Mouse (Mus musculus) central nervous system, embryonic 18 days (tissue): ENCODE data around the gene Tomm34. TPM values are rescaled to one million over a fixed set of nuclear protein-coding genes. Genes with fewer than 3 reads are reported as not detected.

Source experiments
- polyA plus RNA-seq: library from polyadenylated mRNA; depleted of rRNA; stranded (reverse); fragments of >200 nt; gene quantifications from 2 replicates; pipeline ENCODE4 v1.2.3, GENCODE M21; 2012; rRNA removed

Tomm34 gene
- polyA plus RNA-seq = 33.9 and 38.4 TPM in 2 replicates

GRCm38 (mm10) chr2:164070765-164071436 is at the start of gene Tomm34:
Gene Tomm34 (minus strand): TSS chr2:164071169.

DNA sequence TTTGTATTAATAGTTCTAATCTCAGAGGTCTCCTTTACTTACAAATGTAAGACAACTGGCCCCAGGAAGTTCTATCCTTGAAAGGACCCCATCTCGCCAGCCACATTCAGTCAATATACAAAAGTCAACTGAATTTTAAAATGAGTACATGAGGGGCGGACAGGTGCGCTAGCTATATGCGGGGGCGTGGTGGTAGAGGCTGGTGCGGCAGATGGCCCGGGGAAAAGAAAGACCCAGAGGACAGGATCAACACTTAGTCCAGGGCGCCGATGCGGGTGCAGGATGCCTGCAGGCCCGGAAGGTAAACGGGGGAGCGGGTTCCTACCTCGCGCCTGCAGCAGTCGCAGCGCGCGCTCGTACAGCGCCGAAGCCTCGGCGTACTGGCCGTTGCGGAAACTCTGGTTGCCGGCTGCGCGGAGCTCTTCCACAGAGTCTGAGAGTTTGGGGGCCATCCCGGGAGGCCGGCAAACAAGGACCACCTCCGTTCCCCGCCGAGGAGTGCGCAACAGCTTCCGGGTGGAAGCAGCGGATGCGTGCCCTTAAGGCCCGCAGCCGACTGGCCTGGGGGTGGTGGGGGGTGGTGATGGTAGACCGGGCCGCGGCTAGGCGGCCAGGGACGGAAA is 716 bp downstream of the Tomm34 start, which contains the start of gene Stk4:
TSS of gene Stk4 (plus strand) at position 181 of the 623 bp plus-strand sequence.

GRCm38 (mm10) chr2:164025150-164025549 is 45.8 kb downstream of the Tomm34 start, which contains the start of gene Pabpc1l:
Gene Pabpc1l (plus strand): TSS chr2:164025450.

Other genes starting within 250 kb of the Tomm34 start
- 0.12 TPM in 1 of 2 replicates, not detected in the other for gene Kcnk15, start 217.5 kb downstream of the Tomm34 start, polyA plus RNA-seq
- 12.1 and 13.0 TPM in 2 replicates for gene Rims4, start 152.5 kb downstream of the Tomm34 start, polyA plus RNA-seq
- gene Ywhab, start 76.2 kb downstream of the Tomm34 start, polyA plus RNA-seq = 231 and 246 TPM in 2 replicates
- 2.7 and 4.1 TPM in 2 replicates for gene Pabpc1l, start 45.7 kb downstream of the Tomm34 start, polyA plus RNA-seq
- gene Stk4, start 847 bp downstream of the Tomm34 start, polyA plus RNA-seq = 20.1 and 20.6 TPM in 2 replicates
- 3.9 and 4.0 TPM in 2 replicates for gene Kcns1, start 99.9 kb upstream of the Tomm34 start, polyA plus RNA-seq
- gene Wfdc5, start 111.6 kb upstream of the Tomm34 start, polyA plus RNA-seq = not detected in 2 replicates
- gene Wfdc12, start 119.4 kb upstream of the Tomm34 start, polyA plus RNA-seq = not detected in 2 replicates
- gene Wfdc15a, start 129.0 kb upstream of the Tomm34 start, polyA plus RNA-seq = not detected in 2 replicates
- not detected in 2 replicates for gene Wfdc15b, start 150.5 kb upstream of the Tomm34 start, polyA plus RNA-seq
- gene Svs2, start 167.3 kb upstream of the Tomm34 start, polyA plus RNA-seq = not detected in 2 replicates
- gene Svs3b, start 185.5 kb upstream of the Tomm34 start, polyA plus RNA-seq = not detected in 2 replicates
- not detected in 2 replicates for gene Svs4, start 207.3 kb upstream of the Tomm34 start, polyA plus RNA-seq
- not detected in 2 replicates for gene Svs3a, start 218.1 kb upstream of the Tomm34 start, polyA plus RNA-seq
- not detected in 2 replicates for gene Svs6, start 245.6 kb upstream of the Tomm34 start, polyA plus RNA-seq